Mouse (Mus musculus) heart, adult 8-10 months (tissue): ENCODE measurements around the gene Dedd2. TPM values are rescaled to one million over a fixed set of nuclear protein-coding genes. Genes with fewer than 3 reads are reported as not detected.

Experiments
- DNase-seq: peaks from one replicate; pipeline ENCODE4 v3.0.0; 2022; ENCODE audit warnings: low spot score
- microRNA-seq: library from miRNA; unstranded; fragments of <30 nt; microRNA quantifications from one replicate; pipeline ENCODE4 v1.2.0, GENCODE M21; 2022
- total RNA-seq, 4 experiments: library from RNA; stranded (reverse); gene quantifications; 2 replicates each; pipeline ENCODE4 v1.2.4; 2022

The Dedd2 gene
- total RNA-seq, 4 experiments from 2014 or later, result 14.0 to 23.0 (median 17.2) TPM

DNA sequence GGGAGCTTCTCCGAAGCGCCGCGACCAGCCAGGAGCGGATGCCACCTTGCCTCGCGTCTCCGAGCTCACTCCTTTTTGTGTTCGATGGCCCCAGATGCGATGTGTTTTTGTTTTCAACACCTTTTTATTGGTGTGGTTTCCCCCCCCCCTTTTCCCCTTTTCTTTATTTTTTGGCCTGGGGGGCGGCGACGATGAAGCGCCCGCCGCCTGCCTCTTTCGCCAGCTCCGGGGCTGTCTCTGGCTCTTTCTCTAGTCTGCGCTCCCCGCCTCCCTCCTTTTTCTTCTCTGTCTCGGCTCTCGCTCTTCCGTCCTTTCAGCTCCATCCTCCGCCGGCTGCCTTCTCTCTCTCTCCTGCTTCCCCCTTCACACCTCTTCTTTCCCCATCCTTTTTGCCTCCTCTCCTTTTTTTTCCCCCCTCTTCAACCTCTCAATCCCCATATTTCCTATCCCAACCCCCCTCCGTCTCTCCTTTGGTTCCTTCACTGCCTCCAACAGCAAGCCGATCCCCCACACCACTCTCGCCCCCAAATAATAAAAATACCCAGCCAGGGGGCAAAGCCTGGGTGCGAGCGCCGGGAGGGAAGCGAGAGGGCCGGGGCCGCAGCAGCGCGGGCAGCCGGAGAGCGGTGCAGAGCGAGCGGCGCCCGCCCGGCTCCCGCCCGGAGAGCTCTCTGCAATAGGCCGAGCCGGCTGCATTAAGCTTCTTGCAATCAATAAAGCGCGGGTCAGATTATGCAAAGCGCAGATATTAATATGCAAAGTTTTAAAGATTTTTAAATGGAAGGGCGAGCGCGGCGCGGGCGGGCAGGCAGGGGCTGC is 41.4 kb downstream of the Dedd2 start:
- no peak for DNase-seq

DNA sequence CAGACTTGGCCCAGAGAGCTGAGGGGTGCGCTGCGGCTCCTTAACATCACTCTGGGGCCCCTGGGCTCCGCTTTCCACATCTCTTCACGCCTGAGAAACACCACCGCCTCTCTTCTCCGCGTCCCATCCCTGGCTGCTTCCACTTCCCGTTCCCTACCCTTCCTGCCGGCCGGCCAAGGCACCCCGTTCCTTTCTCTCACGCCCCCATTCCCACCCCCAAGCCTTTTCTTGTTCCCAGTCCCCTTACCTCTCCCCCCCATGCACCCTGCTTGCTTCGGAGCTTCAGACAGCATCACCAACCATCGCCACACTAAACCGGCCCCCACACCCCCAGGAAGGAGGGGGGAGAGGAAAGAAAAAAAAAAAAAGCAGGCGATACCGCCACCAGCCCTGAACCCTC is 42.1 kb downstream of the Dedd2 start:
- DNase-seq, result no peak

GRCm38 (mm10) chr7:25174343-25174742 is 46.1 kb downstream of the Dedd2 start:
- no peak for DNase-seq

GRCm38 (mm10) chr7:25172669-25173068 is 47.7 kb downstream of the Dedd2 start:
- no peak for DNase-seq

- DNase-seq, result no peak
These were observed 49.8 kb downstream of the Dedd2 start for GRCm38 (mm10) chr7:25170583-25170982.

DNA sequence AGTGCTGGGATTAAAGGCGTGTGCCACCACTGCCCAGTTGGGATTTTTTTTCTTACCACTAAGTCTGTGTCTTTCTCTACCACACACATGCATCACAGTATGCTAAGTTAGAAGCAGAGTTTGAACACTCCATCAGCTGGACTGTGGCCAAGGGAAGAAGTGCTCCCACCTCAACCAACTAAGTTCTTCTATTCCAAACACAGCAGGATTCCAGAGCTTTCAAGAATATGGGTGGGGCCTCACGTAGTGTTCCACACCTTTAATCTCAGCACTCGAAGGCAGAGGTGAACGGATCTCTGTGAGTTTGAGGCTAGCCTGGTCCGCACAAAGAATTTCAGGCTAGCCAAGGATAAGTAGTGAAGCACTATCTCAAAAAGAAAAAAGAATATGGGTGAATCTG is 54.3 kb downstream of the Dedd2 start:
- no peak for DNase-seq

- no peak for DNase-seq
These were observed 64.2 kb downstream of the Dedd2 start for GRCm38 (mm10) chr7:25156158-25156648.

GRCm38 (mm10) chr7:25155469-25156157 is 64.8 kb downstream of the Dedd2 start:
- no peak for DNase-seq

GRCm38 (mm10) chr7:25154648-25155047 is 65.8 kb downstream of the Dedd2 start:
- no peak for DNase-seq

DNA sequence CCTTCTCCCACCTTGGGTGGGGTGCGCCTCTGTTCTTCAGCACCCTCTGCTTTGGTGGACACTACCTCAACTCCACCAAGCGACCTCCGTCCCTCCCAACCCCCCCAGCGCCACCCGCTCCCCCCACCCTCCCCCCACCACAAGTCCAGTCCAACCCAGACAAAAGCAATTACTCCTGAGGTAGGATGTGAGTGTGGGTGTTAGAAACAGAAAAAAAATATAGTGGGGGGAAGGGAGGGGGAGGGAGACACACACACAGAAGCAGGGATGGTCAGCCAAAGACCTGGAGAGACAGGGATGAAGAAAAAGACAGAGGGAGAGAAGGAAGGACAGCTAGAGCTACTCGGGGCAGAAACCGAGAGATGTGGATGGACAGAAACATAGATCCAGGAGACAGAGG is 66.6 kb downstream of the Dedd2 start:
- DNase-seq, result no peak

DNA sequence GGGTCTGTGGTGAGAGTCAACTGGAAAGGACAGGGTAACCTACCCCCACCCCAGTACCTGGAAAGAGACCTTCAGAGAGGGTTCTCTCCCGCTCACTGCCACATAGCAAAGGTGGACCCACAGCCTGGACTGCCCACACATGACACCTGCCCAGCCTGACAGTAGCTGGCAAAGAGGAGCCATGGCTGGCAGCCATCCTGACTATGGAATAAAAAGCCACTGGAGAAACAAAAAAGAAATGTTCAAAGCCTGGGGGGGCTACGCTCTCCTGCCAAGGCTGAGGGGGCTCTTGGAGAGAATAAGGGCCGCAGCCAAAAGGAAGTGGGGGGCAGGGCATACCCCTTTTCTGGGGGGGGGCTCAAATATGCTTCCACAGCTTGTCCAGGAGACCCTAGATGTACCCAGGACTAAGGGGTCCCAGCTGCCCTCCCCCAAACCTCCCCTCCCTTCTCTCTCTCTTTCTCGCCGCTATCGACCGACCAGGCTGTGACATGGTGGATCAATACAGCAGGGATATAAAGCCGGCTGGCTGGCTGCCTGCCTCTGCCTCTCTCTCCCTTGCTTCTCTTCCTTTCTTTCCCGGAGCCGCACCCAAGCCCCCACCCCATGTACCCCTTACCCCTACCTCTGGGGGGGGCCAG is 68.4 kb downstream of the Dedd2 start:
- DNase-seq, result no peak

GRCm38 (mm10) chr7:25151009-25151408 is 69.4 kb downstream of the Dedd2 start:
- DNase-seq, result no peak

DNA sequence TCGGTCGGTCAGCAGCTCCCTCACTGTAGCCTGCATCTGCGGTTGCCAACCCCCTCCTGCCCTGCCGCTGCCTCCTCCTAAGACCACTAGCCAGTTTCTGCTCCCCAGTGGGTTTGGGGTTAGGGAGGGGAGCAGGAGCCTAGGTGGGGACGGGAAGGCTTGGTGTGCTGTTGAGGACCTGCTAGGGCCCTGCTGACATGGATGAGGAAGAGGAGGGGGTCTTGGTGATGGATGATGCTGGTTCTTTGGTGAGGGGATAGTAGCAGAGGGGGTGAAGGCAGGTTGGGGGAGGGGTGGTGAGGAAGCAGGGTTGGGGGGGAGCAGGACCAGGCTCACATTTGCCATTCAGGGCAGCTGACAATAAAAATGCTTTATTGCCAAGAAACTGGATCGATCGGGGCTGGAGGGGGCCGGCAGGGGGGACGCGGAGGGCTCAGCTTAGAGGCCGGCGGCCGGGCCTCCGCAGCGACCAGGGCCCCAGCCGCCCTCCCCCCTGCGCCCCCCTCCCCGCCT is 70.2 kb downstream of the Dedd2 start:
- DNase-seq, result no peak

Small RNA genes lying within 50 kb of the gene (microRNA-seq; reads per million reads assigned to microRNA genes)
- not detected for gene Mir7048

Other genes with a start within 250 kb of the Dedd2 start
- gene Rabac1, start 247.9 kb downstream of the Dedd2 start, total RNA-seq, result 100 to 1,000 TPM; 297 to 375 (median 324) TPM
- gene Atp1a3, start 214.7 kb downstream of the Dedd2 start, total RNA-seq, result 1 to 10 TPM in 2 of 4 experiments, under 1 TPM in 2; 0.60 to 3.3 (median 1.3) TPM
- 1 to 10 TPM; 3.7 to 4.5 (median 3.8) TPM for gene Grik5, start 148.3 kb downstream of the Dedd2 start, total RNA-seq
- 10 to 100 TPM in 1 of 4 experiments, 1 to 10 TPM in 3; 7.9 to 10.0 (median 9.0) TPM for gene Zfp574, start 148.0 kb downstream of the Dedd2 start, total RNA-seq
- gene Pou2f2, start 40.9 kb downstream of the Dedd2 start, total RNA-seq, result under 1 TPM; 0.49 to 0.72 (median 0.55) TPM
- 10 to 100 TPM in 2 of 4 experiments, 1 to 10 TPM in 2; 9.0 to 12.3 (median 9.9) TPM for gene Zfp526, start 810 bp upstream of the Dedd2 start, total RNA-seq
- 10 to 100 TPM; 66.1 to 71.3 (median 68.3) TPM for gene Gsk3a, start 17.2 kb upstream of the Dedd2 start, total RNA-seq
- 10 to 100 TPM; 17.2 to 22.5 (median 21.2) TPM for gene Erf, start 30.1 kb upstream of the Dedd2 start, total RNA-seq
- 10 to 100 TPM; 52.0 to 71.5 (median 59.6) TPM for gene Cic, start 47.1 kb upstream of the Dedd2 start, total RNA-seq
- gene Pafah1b3, start 77.4 kb upstream of the Dedd2 start, total RNA-seq, result 1 to 10 TPM; 3.9 to 4.6 (median 3.9) TPM
- not detected for gene Prr19, start 80.8 kb upstream of the Dedd2 start, total RNA-seq
- under 1 TPM in 1 of 4 experiments, not detected in 3; 0.14 TPM for gene Tmem145, start 85.5 kb upstream of the Dedd2 start, total RNA-seq
- gene Megf8, start 96.5 kb upstream of the Dedd2 start, total RNA-seq, result 10 to 100 TPM; 33.9 to 35.8 (median 34.8) TPM
- gene Cnfn, start 149.1 kb upstream of the Dedd2 start, total RNA-seq, result not detected
- 10 to 100 TPM; 34.3 to 45.6 (median 40.1) TPM for gene Lipe, start 178.1 kb upstream of the Dedd2 start, total RNA-seq
- gene Cxcl17, start 192.3 kb upstream of the Dedd2 start, total RNA-seq, result not detected